Mouse (Mus musculus): ENCODE measurements around the gene Pacrg. TPM values are rescaled to one million over a fixed set of nuclear protein-coding genes. Genes with fewer than 3 reads are reported as not detected.

The Pacrg gene
- total and polyA plus RNA-seq, 3 experiments = not detected

DNA sequence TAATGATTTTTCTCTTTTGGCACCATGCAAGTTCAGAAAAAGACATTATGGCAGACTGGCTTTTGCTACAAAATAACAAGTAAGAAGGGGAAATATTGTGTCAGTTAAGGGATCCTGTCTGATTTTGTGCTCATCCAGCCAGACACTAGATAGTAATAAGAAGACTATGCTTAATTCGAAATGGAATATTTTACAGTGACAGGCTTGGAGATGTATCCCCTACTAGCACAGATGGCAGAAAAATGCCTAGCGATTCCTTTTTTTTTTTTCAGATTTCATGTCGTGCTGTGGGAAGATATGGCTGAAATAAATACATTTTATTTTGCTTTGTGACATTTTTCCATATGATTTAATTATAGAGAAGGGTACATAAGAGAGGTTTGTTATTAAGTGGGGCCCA, 333.2 kb downstream of the Pacrg start:
- Histone ChIP-seq H3K79me2 (ENCODE audit: control insufficient read depth, insufficient read depth, low read length, poor library complexity) (no peaks in the 10 kb centered on the region), H3K36me3 (ENCODE audit: control insufficient read depth in 1 of 2, insufficient read depth in 2 of 2, low read length in 2 of 2) (no peaks in the 10 kb centered on the region), H3K4me3 (ENCODE audit: control insufficient read depth in 1 of 2, insufficient read depth in 1 of 2, low read depth in 2 of 2, low read length in 2 of 2) (no peak overlapping the region), H3K27me3 (ENCODE audit: control insufficient read depth in 1 of 2, insufficient read depth in 2 of 2, low read length in 2 of 2) (no peaks in the 10 kb centered on the region; a peak in 1 of 4 replicates), H3K27ac (ENCODE audit: control insufficient read depth, low read depth, low read length) (no peak overlapping the region), H3K9ac (ENCODE audit: control insufficient read depth, low read depth, low read length, poor library complexity, severe bottlenecking) (no peak overlapping the region), H3K9me3 (replicated peaks; ENCODE audit: insufficient read depth, low read length) (no peaks in the 10 kb centered on the region), H3K4me1 (ENCODE audit: control insufficient read depth in 1 of 2, insufficient read depth in 2 of 2, low read length in 2 of 2) (no peaks in the 10 kb centered on the region)
- no peak for TF ChIP-seq ELF1 (IDR thresholded peaks at IDR 0.05; ENCODE audit: low read depth, low read length)
- DNase-seq (ENCODE audit: low read depth, low spot score) = no peak

- Histone ChIP-seq H3K79me2 (ENCODE audit: control insufficient read depth, insufficient read depth, low read length, poor library complexity) (no peaks in the 10 kb centered on the region), H3K9me3 (replicated peaks; ENCODE audit: insufficient read depth, low read length) (no peaks in the 10 kb centered on the region), H3K9ac (ENCODE audit: control insufficient read depth, low read depth, low read length, poor library complexity, severe bottlenecking) (no peak overlapping the region), H3K36me3 (ENCODE audit: control insufficient read depth in 1 of 2, insufficient read depth in 2 of 2, low read length in 2 of 2) (no peaks in the 10 kb centered on the region), H3K27me3 (ENCODE audit: control insufficient read depth in 1 of 2, insufficient read depth in 2 of 2, low read length in 2 of 2) (no peaks in the 10 kb centered on the region; a peak in 1 of 4 replicates), H3K27ac (ENCODE audit: control insufficient read depth, low read depth, low read length) (no peak overlapping the region), H3K4me1 (ENCODE audit: control insufficient read depth in 1 of 2, insufficient read depth in 2 of 2, low read length in 2 of 2) (no peaks in the 10 kb centered on the region), H3K4me3 (ENCODE audit: control insufficient read depth in 1 of 2, insufficient read depth in 1 of 2, low read depth in 2 of 2, low read length in 2 of 2) (no peak overlapping the region)
- TF ChIP-seq TCF12 (IDR thresholded peaks at IDR 0.05; ENCODE audit: low read depth, low read length) = no peak
- no peak for TF ChIP-seq CHD2 (IDR thresholded peaks at IDR 0.05; ENCODE audit: low read length)
- TF ChIP-seq GATA1 (IDR thresholded peaks at IDR 0.05; ENCODE audit: low read depth, low read length) = no peak
- TF ChIP-seq POLR2AphosphoS5 (IDR thresholded peaks at IDR 0.05; ENCODE audit: borderline replicate concordance, low read depth, low read length) = no peak
- no peak for TF ChIP-seq SMC3 (IDR thresholded peaks at IDR 0.05; ENCODE audit: low read depth, low read length)
- TF ChIP-seq MAFK (IDR thresholded peaks at IDR 0.05; ENCODE audit: borderline replicate concordance, low read depth, low read length) = no peak
- no peak for TF ChIP-seq POLR2A (IDR thresholded peaks at IDR 0.05; ENCODE audit: control insufficient read depth in 1 of 2, insufficient read depth in 1 of 2, low read depth in 1 of 2, low read length in 2 of 2, poor library complexity in 1 of 2)
- no peak for TF ChIP-seq NELFE (IDR thresholded peaks at IDR 0.05; ENCODE audit: low read depth, low read length)
- TF ChIP-seq POLR2AphosphoS2 (IDR thresholded peaks at IDR 0.05; ENCODE audit: low read length) = no peak
- TF ChIP-seq ZMIZ1 (IDR thresholded peaks at IDR 0.05; ENCODE audit: low read depth, low read length) = no peak
- no peak for TF ChIP-seq CHD1 (IDR thresholded peaks at IDR 0.05; ENCODE audit: low read depth, low read length)
- TF ChIP-seq ZKSCAN1 (IDR thresholded peaks at IDR 0.05; ENCODE audit: low read depth, low read length) = no peak
- no peak for TF ChIP-seq ETS1 (IDR thresholded peaks at IDR 0.05; ENCODE audit: low read depth, low read length)
- no peak for TF ChIP-seq RCOR1 (IDR thresholded peaks at IDR 0.05; ENCODE audit: low read depth, low read length)
- no peak for TF ChIP-seq ZNF384 (IDR thresholded peaks at IDR 0.05; ENCODE audit: low read depth, low read length)
- TF ChIP-seq SIN3A (IDR thresholded peaks at IDR 0.05; ENCODE audit: low read length) = no peak
- TF ChIP-seq ZC3H11A (IDR thresholded peaks at IDR 0.05; ENCODE audit: low read depth, low read length) = no peak
- no peak for TF ChIP-seq RAD21 (IDR thresholded peaks at IDR 0.05; ENCODE audit: low read depth, low read length)
- TF ChIP-seq UBTF (IDR thresholded peaks at IDR 0.05; ENCODE audit: borderline replicate concordance, insufficient read depth, low read depth, low read length) = no peak
- no peak for TF ChIP-seq USF1 (IDR thresholded peaks at IDR 0.05; ENCODE audit: low read depth, low read length)
- DNase-seq (ENCODE audit: low read depth, low spot score) = no peak
Observed at GRCm38 (mm10) chr17:10501439-10501838, 338.7 kb downstream of the Pacrg start.

All from MEL (cell line).